Mouse (Mus musculus) hindbrain, embryonic 13.5 days (tissue): ENCODE data around the gene Slco3a1. TPM values are rescaled to one million over a fixed set of nuclear protein-coding genes. Genes with fewer than 3 reads are reported as not detected.
A peak's percentile ranks its signal among the peaks of the same experiment; 100 is the strongest.

Experiments
- ATAC-seq: fragments of 200-750 bp; cut with Nextera tagmentation; 2 replicates; pipeline ENCODE4 v1.8.0; 2017; ENCODE audit warnings: moderate TSS enrichment; ENCODE audit not compliant: low FRiP score
- H3K27ac ChIP-seq: fragments of 300-500 bp; sonication (generic); 2 replicates; pipeline ENCODE4 v1.5.1; 2015; ENCODE audit warnings: inconsistent platforms, mild to moderate bottlenecking, moderate library complexity
- H3K27me3 ChIP-seq: fragments of 300-500 bp; sonication (generic); 2 replicates; pipeline ENCODE4 v1.6.1; 2015; ENCODE audit warnings: mild to moderate bottlenecking, inconsistent platforms
- H3K36me3 ChIP-seq: fragments of 300-500 bp; sonication (generic); 2 replicates; pipeline ENCODE4 v1.6.1; 2015; ENCODE audit warnings: mild to moderate bottlenecking, inconsistent platforms
- H3K4me1 ChIP-seq: fragments of 300-500 bp; sonication (generic); replicated peaks from 2 replicates; pipeline ENCODE4 v1.6.1; 2015; ENCODE audit warnings: inconsistent platforms
- H3K4me2 ChIP-seq: fragments of 300-500 bp; sonication (generic); 2 replicates; pipeline ENCODE4 v1.6.1; 2015; ENCODE audit warnings: inconsistent platforms, mild to moderate bottlenecking, moderate library complexity
- H3K4me3 ChIP-seq: fragments of 300-500 bp; sonication (generic); 2 replicates; pipeline ENCODE4 v1.5.1; 2015; ENCODE audit warnings: mild to moderate bottlenecking, inconsistent platforms
- H3K9ac ChIP-seq: fragments of 300-500 bp; sonication (generic); 2 replicates; pipeline ENCODE4 v1.6.1; 2015; ENCODE audit warnings: mild to moderate bottlenecking, inconsistent platforms
- H3K9me3 ChIP-seq: fragments of 300-500 bp; sonication (generic); 2 replicates; pipeline ENCODE4 v1.6.1; 2016; ENCODE audit warnings: inconsistent platforms
- WGBS: fragments of 180-500 bp; shearing (Covaris S2); methylation state at CpG from one replicate; pipeline ENCODE4 v1.1.7; 2015; 5-methylcytosine and 5-hydroxymethylcytosine counted together
- polyA plus RNA-seq: library from polyadenylated mRNA; unstranded; fragments of >200 nt; fragmentation: Nextera tagmentation; extraction: Ambion mirVana; gene quantifications from 2 replicates; pipeline ENCODE4 v1.2.1, GENCODE M21; 2015

Gene Slco3a1
- polyA plus RNA-seq, 1 experiment from 2014 or later: 18.4 TPM

- H3K4me3 ChIP-seq: no peak overlapping the region
- 0 out of 2 replicates have a peak, but pooled peaks cover 8% of the 10 kb centered on the region for H3K27me3 ChIP-seq
- H3K4me1 ChIP-seq: peaks cover 41% of the 10 kb centered on the region
- peak; percentile 16; the same call in 1 of the 2 replicates for ATAC-seq
- H3K9me3 ChIP-seq: no peaks in the 10 kb centered on the region
- no peak overlapping the region for H3K9ac ChIP-seq
- 52% methylated on average over 5 of the region's 5 CpGs for WGBS
- H3K4me2 ChIP-seq: no peak overlapping the region
- no peaks in the 10 kb centered on the region for H3K36me3 ChIP-seq
- peak overlapping the region; percentile 72 for H3K27ac ChIP-seq
Observed at GRCm38 (mm10) chr7:74323683-74324082, 230.9 kb downstream of the Slco3a1 start.

DNA sequence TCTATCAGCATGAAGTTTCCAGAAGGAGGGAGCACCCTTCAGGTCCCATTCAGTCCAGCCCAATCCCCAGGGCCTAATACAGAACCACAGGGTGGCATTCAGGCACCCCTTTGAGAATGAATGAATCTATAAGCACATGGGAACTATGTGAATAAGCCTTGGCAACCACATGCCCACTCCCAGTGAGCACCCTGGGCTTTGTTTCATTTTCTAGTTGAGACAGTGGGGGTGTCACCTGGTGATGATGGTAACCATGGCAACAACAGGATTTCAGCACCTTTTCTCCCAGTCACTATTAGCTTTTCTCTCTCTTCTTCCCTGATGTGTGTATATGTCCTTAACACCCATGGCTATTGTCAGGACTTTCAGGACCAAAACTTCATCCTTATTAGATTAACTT is 231.4 kb downstream of the Slco3a1 start:
- Histone ChIP-seq H3K9ac (no peak overlapping the region), H3K4me2 (no peak overlapping the region), H3K36me3 (no peaks in the 10 kb centered on the region; the same call in 1 of the 2 replicates), H3K4me3 (no peak overlapping the region), H3K27ac (0 out of 2 replicates have a peak overlapping the region, but pooled peaks have one; percentile 72), H3K4me1 (peaks cover 41% of the 10 kb centered on the region), H3K27me3 (peaks cover 11% of the 10 kb centered on the region; the same call in 1 of the 2 replicates), H3K9me3 (no peaks in the 10 kb centered on the region)
- ATAC-seq: peak; percentile 37; the same call in 1 of the 2 replicates

DNA sequence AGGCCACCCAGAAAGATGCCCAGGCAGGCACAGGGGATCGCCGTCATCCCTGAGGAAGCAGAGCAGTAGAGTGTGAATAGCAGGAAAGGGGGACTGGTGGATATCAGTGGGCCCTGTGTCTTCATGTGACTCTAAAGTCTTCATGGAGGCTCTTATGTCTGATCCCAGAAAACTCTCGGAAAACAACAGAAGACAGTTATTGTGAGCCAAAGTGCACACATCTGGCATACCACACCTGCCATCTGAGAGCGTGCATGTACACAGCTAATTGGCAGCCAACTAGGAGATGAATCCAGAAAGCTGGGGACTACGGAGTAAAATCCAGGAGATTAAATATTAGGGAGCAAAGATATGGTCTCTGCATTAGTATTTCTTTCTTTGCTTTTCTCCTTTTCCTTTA is 233.9 kb downstream of the Slco3a1 start:
- no peak overlapping the region for H3K4me2 ChIP-seq
- no peak for ATAC-seq
- no peak overlapping the region for H3K9ac ChIP-seq
- no peak overlapping the region for H3K27ac ChIP-seq
- 88% methylated on average over 5 of the region's 5 CpGs for WGBS
- peaks cover 39% of the 10 kb centered on the region for H3K4me1 ChIP-seq
- peaks cover 13% of the 10 kb centered on the region; the same call in 1 of the 2 replicates for H3K27me3 ChIP-seq
- no peaks in the 10 kb centered on the region; the same call in 1 of the 2 replicates for H3K36me3 ChIP-seq
- H3K4me3 ChIP-seq: no peak overlapping the region
- no peaks in the 10 kb centered on the region for H3K9me3 ChIP-seq

DNA sequence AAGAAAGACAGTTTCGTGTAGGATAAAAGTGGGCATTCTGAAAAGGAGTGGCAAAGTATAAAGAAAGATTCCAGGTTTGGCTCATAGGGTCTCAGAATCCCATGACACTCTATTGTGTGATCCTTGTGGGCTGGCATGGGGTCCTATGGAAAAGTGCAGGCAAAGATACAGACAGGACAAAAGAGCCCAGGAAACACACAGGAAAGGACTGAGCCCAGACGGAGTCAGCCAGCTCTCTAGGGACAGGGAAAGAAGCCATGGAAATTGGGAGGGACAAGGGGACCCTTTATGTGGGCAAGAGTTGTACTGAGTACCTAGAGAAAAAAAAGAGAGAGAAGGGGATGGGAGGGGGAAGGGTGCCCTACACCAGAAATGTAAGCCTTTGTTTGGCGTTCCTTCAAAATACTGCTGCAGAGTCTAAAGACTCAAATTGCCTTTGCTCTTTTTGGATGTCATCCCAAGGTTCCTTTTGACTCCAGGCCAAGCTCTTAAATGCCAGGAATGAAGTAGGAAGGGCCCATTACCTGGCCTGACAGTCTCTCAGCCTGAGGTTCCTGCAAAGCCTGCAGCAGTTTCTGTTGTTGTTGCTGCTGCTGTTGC is 238.6 kb downstream of the Slco3a1 start:
- no peaks in the 10 kb centered on the region; the same call in 1 of the 2 replicates for H3K36me3 ChIP-seq
- H3K27ac ChIP-seq: peak overlapping the region; percentile 20
- H3K27me3 ChIP-seq: peaks cover 13% of the 10 kb centered on the region; the same call in 1 of the 2 replicates
- H3K4me3 ChIP-seq: no peak overlapping the region
- no peaks in the 10 kb centered on the region for H3K9me3 ChIP-seq
- 66% methylated on average over 3 of the region's 3 CpGs for WGBS
- peaks cover 17% of the 10 kb centered on the region for H3K4me1 ChIP-seq
- H3K4me2 ChIP-seq: no peak overlapping the region
- ATAC-seq: no peak
- H3K9ac ChIP-seq: no peak overlapping the region

DNA sequence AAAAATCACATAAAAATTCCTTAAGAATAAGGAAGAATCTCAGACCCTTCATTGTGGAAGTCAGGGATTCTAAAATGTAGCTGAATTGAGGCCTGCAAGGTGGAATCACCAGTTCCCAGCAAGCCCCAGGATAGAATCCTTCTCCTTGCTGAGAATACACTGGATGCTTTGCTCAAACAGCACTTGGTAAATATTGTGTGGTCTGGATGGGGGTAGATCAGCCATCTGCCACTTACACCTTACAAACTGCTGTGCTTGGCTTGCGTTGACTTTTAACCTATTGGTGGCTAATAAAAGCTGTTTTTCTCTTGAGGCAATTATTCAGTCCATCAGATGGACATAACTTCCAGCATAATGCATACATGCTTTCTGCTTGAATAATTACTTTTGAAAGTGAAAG is 240.3 kb downstream of the Slco3a1 start:
- H3K4me3 ChIP-seq: no peak overlapping the region
- H3K4me2 ChIP-seq: no peak overlapping the region
- no peaks in the 10 kb centered on the region; the same call in 1 of the 2 replicates for H3K36me3 ChIP-seq
- no peak for ATAC-seq
- 66% methylated on average over 1 of the region's 1 CpGs for WGBS
- peaks cover 4% of the 10 kb centered on the region; the same call in 1 of the 2 replicates for H3K27me3 ChIP-seq
- peaks cover 17% of the 10 kb centered on the region for H3K4me1 ChIP-seq
- no peak overlapping the region for H3K9ac ChIP-seq
- H3K9me3 ChIP-seq: no peaks in the 10 kb centered on the region
- H3K27ac ChIP-seq: peak overlapping the region; percentile 66; the same call in 1 of the 2 replicates

DNA sequence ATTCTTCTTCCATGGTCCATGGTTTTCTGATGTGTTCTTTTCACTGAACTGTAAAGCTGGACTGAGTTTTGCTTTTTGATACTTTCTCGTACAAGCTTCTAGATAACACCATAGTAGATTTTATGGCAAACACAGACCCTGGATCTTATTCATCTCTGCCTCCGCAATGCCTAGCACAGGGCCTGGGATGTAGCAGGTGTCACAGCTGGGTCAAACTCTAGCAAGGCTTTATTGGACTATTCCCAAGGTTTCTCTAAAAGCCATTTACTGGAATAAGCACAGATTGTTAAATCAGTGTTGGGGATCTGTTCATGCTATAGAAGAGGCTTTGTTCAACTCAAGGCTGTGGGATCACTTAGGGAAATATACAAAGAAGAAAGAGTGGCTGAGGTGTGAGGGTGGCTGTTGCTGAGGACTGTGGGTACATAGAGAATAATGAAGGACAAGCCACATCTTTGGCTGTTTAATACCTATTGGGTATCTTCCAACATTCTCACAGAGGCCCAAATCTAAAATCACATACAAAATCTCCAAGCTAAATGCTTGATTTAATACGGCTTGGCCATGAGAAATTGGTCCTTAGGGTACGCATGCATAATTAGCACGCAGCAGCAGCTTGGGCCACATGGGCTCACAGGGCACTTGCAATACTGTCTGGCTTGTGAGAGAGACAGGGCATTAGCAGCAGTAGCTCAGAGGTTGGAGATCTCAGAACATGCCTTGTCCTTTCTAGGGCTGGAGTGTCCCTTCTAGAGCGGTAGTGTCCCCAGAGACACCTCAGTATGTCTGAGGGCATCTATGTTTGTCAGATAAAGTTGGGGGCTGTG is 241.1 kb downstream of the Slco3a1 start:
- ATAC-seq: peak; percentile 61; the same call in 1 of the 2 replicates

GRCm38 (mm10) chr7:74311536-74311935 is 243.0 kb downstream of the Slco3a1 start:
- Histone ChIP-seq H3K27ac (no peak overlapping the region), H3K9ac (no peak overlapping the region), H3K4me3 (no peak overlapping the region), H3K4me1 (peaks cover 17% of the 10 kb centered on the region), H3K9me3 (no peaks in the 10 kb centered on the region), H3K27me3 (no peaks in the 10 kb centered on the region), H3K36me3 (no peaks in the 10 kb centered on the region), H3K4me2 (no peak overlapping the region)
- WGBS: 53% methylated on average over 4 of the region's 4 CpGs
- no peak for ATAC-seq

More for the DNA sequence above, 241.1 kb downstream of the Slco3a1 start:
- Histone ChIP-seq H3K27me3 (peaks cover 4% of the 10 kb centered on the region; the same call in 1 of the 2 replicates), H3K9ac (no peak overlapping the region), H3K4me2 (no peak overlapping the region), H3K4me1 (peaks cover 17% of the 10 kb centered on the region), H3K9me3 (no peaks in the 10 kb centered on the region), H3K27ac (peak overlapping the region; percentile 66), H3K36me3 (no peaks in the 10 kb centered on the region; the same call in 1 of the 2 replicates), H3K4me3 (no peak overlapping the region)
- WGBS: 57% methylated on average over 6 of the region's 6 CpGs

GRCm38 (mm10) chr7:74303611-74304300 is 250.8 kb downstream of the Slco3a1 start:
- 41% methylated on average over 14 of the region's 14 CpGs for WGBS
- H3K4me1 ChIP-seq: peaks cover 32% of the 10 kb centered on the region
- H3K4me2 ChIP-seq: peak overlapping the region; percentile 25
- no peaks in the 10 kb centered on the region for H3K27me3 ChIP-seq
- no peak overlapping the region for H3K4me3 ChIP-seq
- peak; percentile 59 for ATAC-seq
- 0 out of 2 replicates have a peak overlapping the region, but pooled peaks have one; percentile 1 for H3K9ac ChIP-seq
- H3K9me3 ChIP-seq: no peaks in the 10 kb centered on the region
- no peaks in the 10 kb centered on the region for H3K36me3 ChIP-seq
- peak overlapping the region; percentile 88 for H3K27ac ChIP-seq

GRCm38 (mm10) chr7:74303081-74303480 is 251.5 kb downstream of the Slco3a1 start:
- no peak overlapping the region for H3K4me2 ChIP-seq
- H3K9ac ChIP-seq: no peak overlapping the region
- H3K9me3 ChIP-seq: no peaks in the 10 kb centered on the region
- no peaks in the 10 kb centered on the region for H3K27me3 ChIP-seq
- H3K27ac ChIP-seq: peak overlapping the region; percentile 88
- 53% methylated on average over 5 of the region's 5 CpGs for WGBS
- H3K4me1 ChIP-seq: peaks cover 32% of the 10 kb centered on the region
- peak; percentile 44 for ATAC-seq
- peaks cover under 1% of the 10 kb centered on the region; the same call in 1 of the 2 replicates for H3K36me3 ChIP-seq
- H3K4me3 ChIP-seq: no peak overlapping the region

- no peak overlapping the region for H3K27ac ChIP-seq
- no peak for ATAC-seq
Observed at GRCm38 (mm10) chr7:74286531-74286930, 268.0 kb downstream of the Slco3a1 start.

DNA sequence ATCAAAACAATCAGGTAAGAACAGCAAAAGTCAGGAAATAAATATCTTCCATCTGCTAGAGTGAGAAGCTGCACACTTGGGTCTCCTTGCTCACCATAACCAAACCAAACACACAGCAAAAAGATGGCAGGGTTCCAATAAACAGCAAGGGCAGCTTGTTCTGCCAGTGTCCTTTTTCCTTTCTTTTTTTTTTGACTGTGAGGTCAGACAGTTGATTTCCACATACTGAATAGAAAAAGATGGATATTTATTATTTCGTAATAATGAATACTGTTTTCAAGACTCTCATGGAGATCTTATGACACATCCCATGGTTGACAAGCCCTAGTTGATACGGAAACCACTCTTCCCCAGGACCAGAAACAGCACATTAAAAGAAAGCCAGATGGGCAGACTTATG is 274.2 kb downstream of the Slco3a1 start:
- 92% methylated on average over 2 of the region's 2 CpGs for WGBS
- no peak overlapping the region for H3K9ac ChIP-seq

More at GRCm38 (mm10) chr7:74286531-74286930, 268.0 kb downstream of the Slco3a1 start:
- H3K4me1 ChIP-seq: peaks cover 11% of the 10 kb centered on the region; the same call in 1 of the 2 replicates
- H3K36me3 ChIP-seq: no peaks in the 10 kb centered on the region; the same call in 1 of the 2 replicates
- no peak overlapping the region for H3K4me3 ChIP-seq
- H3K9ac ChIP-seq: no peak overlapping the region
- no peak overlapping the region for H3K4me2 ChIP-seq
- no peaks in the 10 kb centered on the region for H3K27me3 ChIP-seq
- 72% methylated on average over 4 of the region's 4 CpGs for WGBS
- H3K9me3 ChIP-seq: no peaks in the 10 kb centered on the region

More for the DNA sequence above, 274.2 kb downstream of the Slco3a1 start:
- H3K4me1 ChIP-seq: 0 out of 2 replicates have a peak, but pooled peaks cover 3% of the 10 kb centered on the region
- H3K27ac ChIP-seq: no peak overlapping the region
- H3K27me3 ChIP-seq: no peaks in the 10 kb centered on the region
- no peak overlapping the region for H3K4me3 ChIP-seq
- no peaks in the 10 kb centered on the region; the same call in 1 of the 2 replicates for H3K36me3 ChIP-seq
- H3K4me2 ChIP-seq: no peak overlapping the region
- no peaks in the 10 kb centered on the region for H3K9me3 ChIP-seq
- no peak for ATAC-seq
